Mouse (Mus musculus) myocyte (in vitro differentiated cells): ENCODE results near the gene Ccdc184. TPM values are rescaled to one million over a fixed set of nuclear protein-coding genes. Genes with fewer than 3 reads are reported as not detected.

Experiments used
- H3K27me3 ChIP-seq: one replicate; pipeline ENCODE4 v1.6.1; 2011; ENCODE audit not compliant: control insufficient read depth, insufficient read depth, insufficient read length
- H3K36me3 ChIP-seq: one replicate; pipeline ENCODE4 v1.6.1; 2011; ENCODE audit not compliant: control insufficient read depth, insufficient read depth
- H3K4me2 ChIP-seq: one replicate; pipeline ENCODE4 v1.6.1; 2011; ENCODE audit warnings: low read depth, control low read depth
- H3K4me3 ChIP-seq: one replicate; pipeline ENCODE4 v1.5.1; 2011; ENCODE audit warnings: mild to moderate bottlenecking, control low read depth, moderate library complexity
- H3K79me2 ChIP-seq: one replicate; pipeline ENCODE4 v1.6.1; 2011; ENCODE audit not compliant: control insufficient read depth, insufficient read depth
- H3ac ChIP-seq: one replicate; pipeline ENCODE4 v1.6.1; 2011; ENCODE audit not compliant: control insufficient read depth, insufficient read length
- CEBPB ChIP-seq: IDR thresholded peaks from 2 replicates; pipeline ENCODE4 v1.6.1; 2011; ENCODE audit warnings: mild to moderate bottlenecking, moderate library complexity; ENCODE audit not compliant: poor library complexity, insufficient read depth, severe bottlenecking
- E2F4 ChIP-seq: IDR thresholded peaks from one replicate; pipeline ENCODE4 v1.6.1; 2011; ENCODE audit warnings: mild to moderate bottlenecking, control low read depth, moderate library complexity; ENCODE audit not compliant: insufficient read depth
- MAX ChIP-seq: IDR thresholded peaks from one replicate; pipeline ENCODE4 v1.6.1; 2011; ENCODE audit warnings: low read depth, mild to moderate bottlenecking, control low read depth
- MYOD1 ChIP-seq, 3 experiments: IDR thresholded peaks; one replicate each; pipeline ENCODE4 v1.6.1; 2011; ENCODE audit warnings: control low read depth in 2 of 3, low read depth in 2 of 3, mild to moderate bottlenecking in 2 of 3, moderate library complexity in 1 of 3; ENCODE audit not compliant: insufficient read length in 2 of 3, control insufficient read depth in 1 of 3
- MYOG ChIP-seq, 3 experiments: IDR thresholded peaks; one replicate each; pipeline ENCODE4 v1.6.1; 2011; ENCODE audit warnings: control low read depth in 2 of 3, low read depth in 2 of 3, mild to moderate bottlenecking in 2 of 3; ENCODE audit not compliant: insufficient read length in 2 of 3, control insufficient read depth in 1 of 3, insufficient read depth in 1 of 3
- POLR2A ChIP-seq: IDR thresholded peaks from one replicate; pipeline ENCODE4 v1.6.1; 2011; ENCODE audit warnings: low read depth, mild to moderate bottlenecking, control low read depth, moderate library complexity; ENCODE audit not compliant: insufficient read length
- POLR2AphosphoS2 ChIP-seq: IDR thresholded peaks from one replicate; pipeline ENCODE4 v1.6.1; 2011; ENCODE audit warnings: low read depth, control low read depth; ENCODE audit not compliant: insufficient read length
- REST ChIP-seq: IDR thresholded peaks from one replicate; pipeline ENCODE4 v1.6.1; 2011; ENCODE audit warnings: mild to moderate bottlenecking, control low read depth, moderate library complexity; ENCODE audit not compliant: insufficient read depth, insufficient read length
- SRF ChIP-seq: IDR thresholded peaks from one replicate; pipeline ENCODE4 v1.6.1; 2011; ENCODE audit warnings: low read depth; ENCODE audit not compliant: control insufficient read depth, insufficient read length
- TCF12 ChIP-seq: IDR thresholded peaks from one replicate; pipeline ENCODE4 v1.6.1; 2011; ENCODE audit warnings: mild to moderate bottlenecking, control low read depth; ENCODE audit not compliant: poor library complexity, insufficient read depth, severe bottlenecking
- TCF3 ChIP-seq: IDR thresholded peaks from one replicate; pipeline ENCODE4 v1.6.1; 2011; ENCODE audit warnings: low read depth, control low read depth; ENCODE audit not compliant: insufficient read length
- USF1 ChIP-seq: IDR thresholded peaks from one replicate; pipeline ENCODE4 v1.6.1; 2011; ENCODE audit warnings: low read depth, mild to moderate bottlenecking, control low read depth, moderate library complexity
- polyA plus RNA-seq: library from polyadenylated mRNA; unstranded; fragments of >200 nt; fragmentation: generic; extraction: Trizol; gene quantifications from one replicate; pipeline ENCODE4 v1.2.1, GENCODE M21; 2012; ENCODE audit warnings: missing spikeins

The Ccdc184 gene
- polyA plus RNA-seq, 1 experiment = 0.05 TPM

DNA sequence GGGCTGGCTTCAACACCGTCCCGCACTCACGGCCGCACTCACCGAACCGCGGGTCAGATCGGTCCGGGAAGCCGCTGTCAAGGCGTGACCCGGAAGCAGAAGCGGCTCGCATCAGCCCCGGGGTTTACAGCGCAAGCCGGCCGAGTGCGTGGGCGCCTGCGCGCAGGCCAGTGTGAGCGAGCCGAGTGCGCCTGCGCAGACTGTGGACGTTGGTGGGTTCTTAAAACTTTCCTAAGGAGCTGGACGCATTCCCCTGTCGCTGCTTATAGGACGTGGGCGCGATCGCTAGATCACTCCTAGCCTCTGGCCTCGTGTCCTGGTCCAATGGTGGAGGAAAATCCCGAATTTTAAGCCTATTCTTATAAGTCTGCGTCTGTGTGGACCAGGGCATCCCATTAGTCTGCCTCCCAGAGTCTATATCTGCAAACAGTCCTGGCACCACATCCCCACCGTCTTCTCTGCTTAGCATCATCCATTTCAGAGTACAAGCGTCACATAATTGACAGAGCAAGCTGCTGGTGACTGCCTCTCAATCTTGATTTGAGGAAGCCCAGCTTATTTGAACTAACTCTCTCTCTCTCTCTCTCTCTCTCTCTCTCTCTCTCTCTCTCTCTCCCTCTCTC lies 21.3 kb upstream of the Ccdc184 start:
- TF ChIP-seq SRF (no peak), TCF3 (no peak), MYOD1 (IDR thresholded peaks at IDR 0.05; ENCODE audit: control insufficient read depth in 1 of 3, insufficient read length in 2 of 3, low read depth in 2 of 3) (peak in 1 of 3 experiments; percentile 13), POLR2AphosphoS2 (peak; percentile 83), MAX (no peak), MYOG (IDR thresholded peaks at IDR 0.05; ENCODE audit: control insufficient read depth in 1 of 3, insufficient read depth in 1 of 3, insufficient read length in 2 of 3, low read depth in 2 of 3) (no peak), TCF12 (no peak), USF1 (no peak), POLR2A (peak; percentile 84), REST (no peak), E2F4 (no peak), CEBPB (no peak)
- Histone ChIP-seq H3K4me2 (peak overlapping the region; percentile 94), H3K36me3 (peaks cover 14% of the 10 kb centered on the region), H3ac (peak overlapping the region; percentile 73), H3K27me3 (no peaks in the 10 kb centered on the region), H3K79me2 (peaks cover 17% of the 10 kb centered on the region), H3K4me3 (peak overlapping the region; percentile 49)

DNA sequence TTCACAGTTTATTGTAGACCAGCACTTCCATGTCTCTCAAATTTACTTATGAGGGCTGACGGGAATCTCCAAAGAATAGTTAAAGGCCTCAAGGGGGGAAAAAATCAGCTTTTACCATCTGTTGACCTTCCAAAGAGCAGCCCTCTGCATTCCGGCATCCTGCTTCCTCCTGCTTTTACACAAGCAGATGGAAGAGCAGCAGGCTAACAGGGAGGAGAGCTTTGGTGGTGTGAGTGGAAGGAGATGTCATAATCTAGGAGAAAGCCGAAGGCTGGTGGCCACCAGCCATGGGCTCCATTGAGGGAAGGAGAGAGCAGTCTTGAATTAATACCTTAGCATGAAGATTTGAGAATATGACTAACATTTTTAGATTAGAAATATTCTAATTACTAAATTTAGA lies 18.6 kb upstream of the Ccdc184 start:
- Histone ChIP-seq H3K79me2 (peaks cover 17% of the 10 kb centered on the region), H3ac (no peak overlapping the region), H3K4me2 (no peak overlapping the region), H3K4me3 (no peak overlapping the region), H3K27me3 (no peaks in the 10 kb centered on the region), H3K36me3 (no peaks in the 10 kb centered on the region)
- TF ChIP-seq REST (no peak), E2F4 (no peak), POLR2A (no peak), MAX (no peak), CEBPB (no peak), MYOD1 (IDR thresholded peaks at IDR 0.05; ENCODE audit: control insufficient read depth in 1 of 3, insufficient read length in 2 of 3, low read depth in 2 of 3) (no peak), TCF12 (no peak), MYOG (IDR thresholded peaks at IDR 0.05; ENCODE audit: control insufficient read depth in 1 of 3, insufficient read depth in 1 of 3, insufficient read length in 2 of 3, low read depth in 2 of 3) (no peak), SRF (no peak)

DNA sequence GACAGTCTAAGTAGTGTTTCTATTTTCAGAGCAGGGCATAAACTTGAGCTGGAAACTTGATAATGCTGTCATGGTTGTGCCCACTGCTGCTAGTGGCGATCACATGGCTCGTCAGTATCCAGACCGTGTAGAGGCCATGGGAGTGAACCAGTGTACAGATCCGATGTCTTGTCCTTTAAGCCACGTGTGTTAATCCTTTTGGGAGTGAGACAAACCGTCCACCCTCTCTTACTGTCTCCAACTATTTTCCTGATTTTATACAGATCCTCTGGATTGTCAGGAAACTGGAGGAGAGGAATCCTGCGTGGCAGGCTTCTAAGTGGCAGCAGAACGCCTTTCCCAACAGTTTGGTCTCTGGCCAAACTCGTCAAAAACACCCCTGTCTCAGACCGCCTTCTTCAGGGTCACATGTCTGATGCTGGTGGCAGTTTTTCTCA lies 17.8 kb upstream of the Ccdc184 start:
- peaks cover 11% of the 10 kb centered on the region for H3K79me2 ChIP-seq
- no peaks in the 10 kb centered on the region for H3K27me3 ChIP-seq
- TF ChIP-seq CEBPB (no peak), SRF (no peak), MYOD1 (IDR thresholded peaks at IDR 0.05; ENCODE audit: control insufficient read depth in 1 of 3, insufficient read length in 2 of 3, low read depth in 2 of 3) (peak in 1 of 3 experiments; percentile 38), MYOG (IDR thresholded peaks at IDR 0.05; ENCODE audit: control insufficient read depth in 1 of 3, insufficient read depth in 1 of 3, insufficient read length in 2 of 3, low read depth in 2 of 3) (no peak), POLR2A (peak; percentile 45), POLR2AphosphoS2 (no peak), TCF3 (no peak), MAX (no peak), USF1 (peak; percentile 63), E2F4 (no peak), REST (no peak), TCF12 (no peak)
- no peak overlapping the region for H3K4me3 ChIP-seq
- H3ac ChIP-seq = no peak overlapping the region
- peak overlapping the region; percentile 59 for H3K4me2 ChIP-seq
- H3K36me3 ChIP-seq = no peaks in the 10 kb centered on the region

DNA sequence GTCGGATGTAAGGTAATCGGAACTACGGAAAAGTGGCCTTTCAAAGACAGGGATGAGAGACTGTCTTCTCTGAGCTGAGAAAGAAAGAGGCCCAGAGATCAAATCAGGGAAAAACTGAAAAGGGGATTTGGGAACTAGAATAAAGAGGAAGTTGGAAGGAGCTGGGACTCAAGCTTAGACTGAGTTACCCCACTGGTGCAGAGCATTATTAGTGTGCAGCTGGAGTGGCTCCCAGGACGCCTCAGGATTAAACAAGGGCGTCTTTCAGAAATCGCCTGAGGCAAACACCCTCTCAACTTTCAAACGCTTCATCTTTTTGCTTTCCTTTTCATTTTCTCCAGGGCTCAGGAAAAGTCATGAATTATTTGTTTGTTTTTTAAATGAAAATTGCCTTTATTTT lies 14.0 kb upstream of the Ccdc184 start:
- H3K4me3 ChIP-seq = no peak overlapping the region
- H3K27me3 ChIP-seq = no peaks in the 10 kb centered on the region
- no peak for TF ChIP-seq POLR2A
- TF ChIP-seq MYOD1 (IDR thresholded peaks at IDR 0.05; ENCODE audit: control insufficient read depth in 1 of 3, insufficient read length in 2 of 3, low read depth in 2 of 3) = no peak
- TF ChIP-seq TCF3 = no peak
- TF ChIP-seq USF1 = no peak
- TF ChIP-seq SRF = no peak
- no peak for TF ChIP-seq POLR2AphosphoS2
- TF ChIP-seq MAX = no peak
- no peak for TF ChIP-seq TCF12
- TF ChIP-seq CEBPB = no peak
- no peak for TF ChIP-seq MYOG (IDR thresholded peaks at IDR 0.05; ENCODE audit: control insufficient read depth in 1 of 3, insufficient read depth in 1 of 3, insufficient read length in 2 of 3, low read depth in 2 of 3)
- no peak for TF ChIP-seq E2F4
- no peak for TF ChIP-seq REST
- H3K36me3 ChIP-seq = no peaks in the 10 kb centered on the region
- H3ac ChIP-seq = no peak overlapping the region
- H3K79me2 ChIP-seq = no peaks in the 10 kb centered on the region
- H3K4me2 ChIP-seq = no peak overlapping the region
